Mouse (Mus musculus) embryonic facial prominence, embryonic 12.5 days (tissue): Measurements from ENCODE around the gene Amigo3. TPM values are rescaled to one million over a fixed set of nuclear protein-coding genes. Genes with fewer than 3 reads are reported as not detected.

Source experiments
- ATAC-seq: fragments of 200-750 bp; cut with Nextera tagmentation; 2 replicates; pipeline ENCODE4 v1.8.0; 2017; ENCODE audit not compliant: insufficient number of reproducible peaks, insufficient read depth, low FRiP score, low TSS enrichment
- H3K27ac ChIP-seq: fragments of 300-500 bp; sonication (generic); 2 replicates; pipeline ENCODE4 v1.5.1; 2016; ENCODE audit warnings: mild to moderate bottlenecking
- H3K27me3 ChIP-seq: fragments of 300-500 bp; sonication (generic); 2 replicates; pipeline ENCODE4 v1.6.1; 2016; ENCODE audit warnings: mild to moderate bottlenecking, moderate library complexity
- H3K36me3 ChIP-seq: fragments of 300-500 bp; sonication (generic); 2 replicates; pipeline ENCODE4 v1.6.1; 2016; ENCODE audit warnings: mild to moderate bottlenecking
- H3K4me1 ChIP-seq: fragments of 300-500 bp; sonication (generic); 2 replicates; pipeline ENCODE4 v1.6.1; 2016
- H3K4me2 ChIP-seq: fragments of 300-500 bp; sonication (generic); replicated peaks from 2 replicates; pipeline ENCODE4 v1.6.1; 2016; ENCODE audit warnings: mild to moderate bottlenecking, moderate library complexity
- H3K4me3 ChIP-seq: fragments of 300-500 bp; sonication (generic); 2 replicates; pipeline ENCODE4 v1.5.1; 2016; ENCODE audit warnings: mild to moderate bottlenecking
- H3K9ac ChIP-seq: fragments of 300-500 bp; sonication (generic); 2 replicates; pipeline ENCODE4 v1.6.1; 2016; ENCODE audit warnings: mild to moderate bottlenecking, moderate library complexity
- H3K9me3 ChIP-seq: fragments of 300-500 bp; sonication (generic); 2 replicates; pipeline ENCODE4 v1.6.1; 2016; ENCODE audit warnings: mild to moderate bottlenecking, moderate library complexity
- WGBS: fragments of 180-500 bp; shearing (Covaris S2); methylation state at CpG from one replicate; pipeline ENCODE4 v1.1.7; 2016; 5-methylcytosine and 5-hydroxymethylcytosine counted together
- polyA plus RNA-seq: library from polyadenylated mRNA; unstranded; fragments of >200 nt; fragmentation: Nextera tagmentation; extraction: Ambion mirVana; gene quantifications from 2 replicates; pipeline ENCODE4 v1.2.1, GENCODE M21; 2016

Gene Amigo3
- polyA plus RNA-seq, 1 experiment from 2014 or later, result 3.1 TPM

- Histone ChIP-seq H3K4me1 (no peaks in the 10 kb centered on the region), H3K36me3 (peaks cover 32% of the 10 kb centered on the region)
- WGBS, result 85% methylated on average over 9 of the region's 9 CpGs
Measured at GRCm38 (mm10) chr9:108069007-108069406, 16.0 kb downstream of the Amigo3 start.

GRCm38 (mm10) chr9:108069529-108069928, 16.6 kb downstream of the Amigo3 start:
- no peaks in the 10 kb centered on the region for H3K9me3 ChIP-seq
- H3K9ac ChIP-seq, result no peak overlapping the region
- no peaks in the 10 kb centered on the region for H3K27me3 ChIP-seq
- H3K4me1 ChIP-seq, result no peaks in the 10 kb centered on the region
- H3K36me3 ChIP-seq, result peaks cover 27% of the 10 kb centered on the region
- ATAC-seq, result no peak
- H3K4me2 ChIP-seq, result no peak overlapping the region
- no peak overlapping the region for H3K27ac ChIP-seq
- no peak overlapping the region for H3K4me3 ChIP-seq
- 84% methylated on average over 7 of the region's 7 CpGs for WGBS

More at GRCm38 (mm10) chr9:108069007-108069406, 16.0 kb downstream of the Amigo3 start:
- no peaks in the 10 kb centered on the region for H3K27me3 ChIP-seq
- no peak overlapping the region for H3K4me2 ChIP-seq
- H3K27ac ChIP-seq, result no peak overlapping the region
- ATAC-seq, result no peak
- H3K9ac ChIP-seq, result no peak overlapping the region
- no peak overlapping the region for H3K4me3 ChIP-seq
- H3K9me3 ChIP-seq, result no peaks in the 10 kb centered on the region

GRCm38 (mm10) chr9:108071801-108072200, 18.8 kb downstream of the Amigo3 start:
- Histone ChIP-seq H3K9me3 (no peaks in the 10 kb centered on the region), H3K36me3 (peaks cover 13% of the 10 kb centered on the region), H3K4me1 (no peaks in the 10 kb centered on the region), H3K27me3 (no peaks in the 10 kb centered on the region), H3K27ac (no peak overlapping the region), H3K4me3 (no peak overlapping the region), H3K9ac (no peak overlapping the region), H3K4me2 (no peak overlapping the region)
- whole genome bisulfite sequencing, result 79% methylated on average over 4 of the region's 4 CpGs
- no peak for ATAC-seq

GRCm38 (mm10) chr9:108072481-108072924, 19.5 kb downstream of the Amigo3 start:
- no peak for ATAC-seq
- Histone ChIP-seq H3K4me2 (no peak overlapping the region), H3K36me3 (peaks cover 12% of the 10 kb centered on the region), H3K27ac (no peak overlapping the region), H3K27me3 (no peaks in the 10 kb centered on the region), H3K9ac (no peak overlapping the region), H3K4me1 (peaks cover under 1% of the 10 kb centered on the region; the same call in 1 of the 2 replicates), H3K4me3 (no peak overlapping the region), H3K9me3 (no peaks in the 10 kb centered on the region)
- 70% methylated on average over 9 of the region's 9 CpGs for WGBS

GRCm38 (mm10) chr9:108073141-108073930, 20.4 kb downstream of the Amigo3 start:
- H3K4me1 ChIP-seq, result peaks cover 8% of the 10 kb centered on the region
- no peak for ATAC-seq
- H3K4me3 ChIP-seq, result no peak overlapping the region
- H3K9ac ChIP-seq, result no peak overlapping the region
- H3K4me2 ChIP-seq, result no peak overlapping the region
- H3K27me3 ChIP-seq, result no peaks in the 10 kb centered on the region
- peaks cover 12% of the 10 kb centered on the region for H3K36me3 ChIP-seq
- no peaks in the 10 kb centered on the region for H3K9me3 ChIP-seq
- H3K27ac ChIP-seq, result no peak overlapping the region
- WGBS, result 69% methylated on average over 7 of the region's 7 CpGs

GRCm38 (mm10) chr9:108080168-108080567, 27.2 kb downstream of the Amigo3 start, which contains the start of gene Mst1:
TSS of gene Mst1 (plus strand) at chr9:108080436.
- no peak for ATAC-seq
- Histone ChIP-seq H3K9ac (peak within 1 kb of the TSS; percentile 84), H3K4me1 (peaks cover 16% of the 10 kb centered on the region), H3K36me3 (peaks cover 13% of the 10 kb centered on the region), H3K4me3 (peak within 1 kb of the TSS; percentile 71), H3K27me3 (peaks cover 46% of the 10 kb centered on the region), H3K27ac (no peak within 1 kb of the TSS), H3K9me3 (no peaks in the 10 kb centered on the region), H3K4me2 (peak within 1 kb of the TSS; percentile 90)
- WGBS, result 70% methylated on average over 5 of the region's 5 CpGs

- 8% methylated on average over 19 of the region's 19 CpGs for WGBS
- ATAC-seq, result no peak
- peaks cover 46% of the 10 kb centered on the region for H3K27me3 ChIP-seq
- no peak overlapping the region for H3K27ac ChIP-seq
- peak overlapping the region; percentile 35 for H3K4me2 ChIP-seq
- H3K36me3 ChIP-seq, result peaks cover 36% of the 10 kb centered on the region
- peak overlapping the region; percentile 9; the same call in 1 of the 2 replicates for H3K4me3 ChIP-seq
- peaks cover 15% of the 10 kb centered on the region for H3K4me1 ChIP-seq
- no peak overlapping the region for H3K9ac ChIP-seq
- no peaks in the 10 kb centered on the region for H3K9me3 ChIP-seq
Measured at GRCm38 (mm10) chr9:108082549-108082948, 29.6 kb downstream of the Amigo3 start.

- peaks cover 41% of the 10 kb centered on the region for H3K36me3 ChIP-seq
- H3K4me1 ChIP-seq, result peaks cover 11% of the 10 kb centered on the region
- H3K4me3 ChIP-seq, result peak within 1 kb of the TSS; percentile 9; the same call in 1 of the 2 replicates
- WGBS, result 34% methylated on average over 12 of the region's 12 CpGs
- no peak within 1 kb of the TSS for H3K9ac ChIP-seq
- H3K27ac ChIP-seq, result no peak within 1 kb of the TSS
- H3K27me3 ChIP-seq, result peaks cover 46% of the 10 kb centered on the region
- no peak for ATAC-seq
- no peaks in the 10 kb centered on the region for H3K9me3 ChIP-seq
- peak within 1 kb of the TSS; percentile 35 for H3K4me2 ChIP-seq
Measured at GRCm38 (mm10) chr9:108082988-108083431, 30.1 kb downstream of the Amigo3 start, which contains the start of gene Rnf123. TSS of gene Rnf123 (minus strand) at chr9:108083346.

GRCm38 (mm10) chr9:108083561-108083960, 30.6 kb downstream of the Amigo3 start:
- Histone ChIP-seq H3K4me2 (no peak overlapping the region), H3K4me3 (no peak overlapping the region), H3K27me3 (peaks cover 46% of the 10 kb centered on the region), H3K27ac (no peak overlapping the region), H3K36me3 (peaks cover 46% of the 10 kb centered on the region), H3K4me1 (peaks cover 5% of the 10 kb centered on the region), H3K9ac (no peak overlapping the region), H3K9me3 (no peaks in the 10 kb centered on the region)
- WGBS, result 82% methylated on average over 6 of the region's 6 CpGs
- no peak for ATAC-seq

GRCm38 (mm10) chr9:108085261-108085660, 32.3 kb downstream of the Amigo3 start:
- 94% methylated on average over 4 of the region's 4 CpGs for whole genome bisulfite sequencing
- no peak overlapping the region for H3K4me2 ChIP-seq
- no peak overlapping the region; the same call in 1 of the 2 replicates for H3K9ac ChIP-seq
- no peak overlapping the region for H3K4me3 ChIP-seq
- peaks cover 40% of the 10 kb centered on the region for H3K27me3 ChIP-seq
- H3K36me3 ChIP-seq, result peaks cover 63% of the 10 kb centered on the region
- H3K27ac ChIP-seq, result no peak overlapping the region
- no peak for ATAC-seq
- no peaks in the 10 kb centered on the region; the same call in 1 of the 2 replicates for H3K4me1 ChIP-seq
- no peaks in the 10 kb centered on the region for H3K9me3 ChIP-seq

- peaks cover 70% of the 10 kb centered on the region for H3K36me3 ChIP-seq
- peaks cover 12% of the 10 kb centered on the region; the same call in 1 of the 2 replicates for H3K4me1 ChIP-seq
- H3K9me3 ChIP-seq, result no peaks in the 10 kb centered on the region
- H3K27me3 ChIP-seq, result no peaks in the 10 kb centered on the region
- no peak overlapping the region for H3K4me2 ChIP-seq
- no peak for ATAC-seq
- WGBS, result 95% methylated on average over 7 of the region's 7 CpGs
- H3K27ac ChIP-seq, result no peak overlapping the region
- H3K9ac ChIP-seq, result no peak overlapping the region
- H3K4me3 ChIP-seq, result no peak overlapping the region
Measured at GRCm38 (mm10) chr9:108090611-108091120, 37.7 kb downstream of the Amigo3 start.

- Histone ChIP-seq H3K27me3 (no peaks in the 10 kb centered on the region), H3K27ac (no peak overlapping the region), H3K9me3 (no peaks in the 10 kb centered on the region), H3K36me3 (peaks cover 41% of the 10 kb centered on the region), H3K4me1 (peaks cover 12% of the 10 kb centered on the region; the same call in 1 of the 2 replicates), H3K4me3 (peak overlapping the region; percentile 71), H3K9ac (peak overlapping the region; percentile 64; the same call in 1 of the 2 replicates), H3K4me2 (peak overlapping the region; percentile 96)
- 70% methylated on average over 10 of the region's 10 CpGs for WGBS
- ATAC-seq, result no peak
Measured at GRCm38 (mm10) chr9:108093586-108093985, 40.6 kb downstream of the Amigo3 start.
